Mouse (Mus musculus) stomach, postnatal 0 days (tissue): ENCODE data around the gene Nelfcd.

Source experiments
- CTCF ChIP-seq: IDR thresholded peaks from 2 replicates; pipeline ENCODE4 v1.5.1; 2016; ENCODE audit warnings: antibody characterized with exemption, low read depth, mild to moderate bottlenecking, moderate library complexity
- EP300 ChIP-seq: optimal IDR thresholded peaks from 2 replicates; pipeline ENCODE3; 2016; ENCODE audit warnings: antibody characterized with exemption

- TF ChIP-seq CTCF = no peak
- TF ChIP-seq EP300 = no peak
Observed at GRCm38 (mm10) chr2:174366571-174366970, 49.0 kb upstream of the Nelfcd start.
